ENCODE assay signal across 10 mouse cellular contexts in genomic region chr8:95634063-95634340, GRCm38 (mm10). TPM values are rescaled to one million over a fixed set of nuclear protein-coding genes. Genes with fewer than 3 reads are reported as not detected.
A peak's percentile ranks its signal among the peaks of the same experiment; 100 is the strongest.
DNase-seq lines count a peak whose midpoint lies in the region; ATAC-seq and TF ChIP-seq lines count a peak whose summit lies in the region.
"Had no signal": no experiment of that assay in that cellular context is flagged by ENCODE, and none has a peak within 500 bp of the region (broad histone marks: within the 10 kb centered on the region; RNA-seq: fewer than 3 reads in every experiment).

No protein-coding gene starts in this region.

- H3K4me2 ChIP-seq in heart, embryonic 11.5 days: peak overlapping the region; percentile 89
- H3K4me2 ChIP-seq in liver, embryonic 12.5 days: peak overlapping the region; percentile 87

- H3K4me3 ChIP-seq in heart, embryonic 11.5 days (ENCODE audit: low read depth, low read length): peak overlapping the region; percentile 93
- H3K4me3 ChIP-seq in embryonic fibroblast, embryonic 13.5 days (ENCODE audit: insufficient read depth, low read length): peak overlapping the region; percentile 61
- peak overlapping the region; percentile 88 for H3K4me3 ChIP-seq in liver, embryonic 12.5 days

- H3K27ac ChIP-seq in heart, embryonic 11.5 days (ENCODE audit: low read depth, low read length): 0 out of 2 replicates have a peak overlapping the region, but pooled peaks have one; percentile 1
- H3K27ac ChIP-seq in embryonic fibroblast, embryonic 13.5 days (ENCODE audit: insufficient read depth, low read length): no peak overlapping the region
- H3K27ac ChIP-seq in liver, embryonic 12.5 days: peak overlapping the region; percentile 74; the same call in 1 of the 2 replicates

- no peak for TF ChIP-seq POLR2A in embryonic fibroblast, embryonic 13.5 days (IDR thresholded peaks at IDR 0.05; ENCODE audit: low read depth, low read length)

- peak overlapping the region; percentile 84 for H3K9ac ChIP-seq in heart, embryonic 11.5 days (ENCODE audit: low read depth, low read length)
- peak overlapping the region; percentile 84 for H3K9ac ChIP-seq in liver, embryonic 12.5 days

- no peak for TF ChIP-seq CTCF in embryonic fibroblast, embryonic 13.5 days (IDR thresholded peaks at IDR 0.05; ENCODE audit: borderline replicate concordance, insufficient read depth, low read length)

- peaks cover 3% of the 10 kb centered on the region; the same call in 1 of the 2 replicates for H3K4me1 ChIP-seq in heart, embryonic 11.5 days (ENCODE audit: control insufficient read depth, insufficient read depth, low read length)
- no peaks in the 10 kb centered on the region for H3K4me1 ChIP-seq in embryonic fibroblast, embryonic 13.5 days (ENCODE audit: control insufficient read depth, insufficient read depth, low read length)
- H3K4me1 ChIP-seq in liver, embryonic 12.5 days: peaks cover 22% of the 10 kb centered on the region

- no peak for DNase-seq in heart, adult 18-20 months
- peak; percentile 57 for DNase-seq in A20 (ENCODE audit: low read depth, low spot score)
- no peak for DNase-seq in frontal cortex, postnatal 36 days (ENCODE audit: low spot score in 2 of 2)
- DNase-seq in gastrocnemius, adult 18-20 months (ENCODE audit: low spot score): no peak
- DNase-seq in layer of hippocampus, postnatal 10 days (ENCODE audit: low spot score in 2 of 2): no peak
- DNase-seq: lung, postnatal 36 days had no signal

- 5% methylated on average over 6 of the region's 6 CpGs for WGBS in heart, embryonic 11.5 days (ENCODE audit: insufficient replicate concordance)
- 4% methylated on average over 6 of the region's 6 CpGs for WGBS in liver, embryonic 12.5 days (ENCODE audit: insufficient replicate concordance)

- H3K9me3 ChIP-seq in heart, embryonic 11.5 days (replicated peaks; ENCODE audit: control insufficient read depth, low read length): no peaks in the 10 kb centered on the region
- H3K9me3 ChIP-seq in liver, embryonic 12.5 days (replicated peaks): no peaks in the 10 kb centered on the region

- ATAC-seq in heart, embryonic 11.5 days (replicated peaks; ENCODE audit: insufficient number of reproducible peaks, low FRiP score, low TSS enrichment): no peak
- ATAC-seq in liver, embryonic 12.5 days: no peak

- H3K27me3 ChIP-seq in heart, embryonic 11.5 days (ENCODE audit: control insufficient read depth, insufficient read depth, low read length): no peaks in the 10 kb centered on the region
- peaks cover 4% of the 10 kb centered on the region; the same call in 1 of the 2 replicates for H3K27me3 ChIP-seq in liver, embryonic 12.5 days (replicated peaks)

- no peaks in the 10 kb centered on the region for H3K36me3 ChIP-seq in heart, embryonic 11.5 days (ENCODE audit: control insufficient read depth, insufficient read depth, low read length)
- H3K36me3 ChIP-seq in liver, embryonic 12.5 days: peaks cover 16% of the 10 kb centered on the region

RNA-seq across cellular contexts. Expression of gene Gins3, which starts 0.7 kb away (rescaled TPM):
- polyA plus RNA-seq in heart, embryonic 11.5 days (2014; fragmentation: Nextera tagmentation; extraction: Ambion mirVana): 19.5 and 20.1 TPM in 2 replicates
- 1 to 10 TPM in 1 of 2 experiments, under 1 TPM in 1; 0.97 to 1.2 TPM for total RNA-seq in heart, adult 18-20 months (2021)
- polyA plus RNA-seq in embryonic fibroblast, embryonic 13.5 days (2011; ENCODE audit: insufficient read length, low read depth, missing spikeins): 6.8 and 7.0 TPM in 2 replicates
- 13.8 and 14.1 TPM in 2 replicates for polyA plus RNA-seq in liver, embryonic 12.5 days (2016; fragmentation: Nextera tagmentation; extraction: Ambion mirVana)
- under 1 TPM; 0.38 to 0.66 TPM for total RNA-seq in gastrocnemius, adult 18-20 months (2021)
- total RNA-seq in layer of hippocampus, postnatal 10 days (2021): 1 to 10 TPM; 2.5 to 2.6 TPM

RNA-seq across cellular contexts. Expression of gene Ndrg4, which starts 42.8 kb away (rescaled TPM):
- 225 and 286 TPM in 2 replicates for polyA plus RNA-seq in heart, embryonic 11.5 days (2014; fragmentation: Nextera tagmentation; extraction: Ambion mirVana)
- 100 to 1,000 TPM; 144 to 150 TPM for total RNA-seq in heart, adult 18-20 months (2021)
- 49.7 and 67.9 TPM in 2 replicates for polyA plus RNA-seq in embryonic fibroblast, embryonic 13.5 days (2011; ENCODE audit: insufficient read length, low read depth, missing spikeins)
- 1.9 and 2.1 TPM in 2 replicates for polyA plus RNA-seq in liver, embryonic 12.5 days (2016; fragmentation: Nextera tagmentation; extraction: Ambion mirVana)
- 1 to 10 TPM; 3.8 to 6.2 TPM for total RNA-seq in gastrocnemius, adult 18-20 months (2021)
- 1,000 to 10,000 TPM; 1,214 to 1,219 TPM for total RNA-seq in layer of hippocampus, postnatal 10 days (2021)

RNA-seq across cellular contexts. Expression of gene Prss54, which starts 57.9 kb away (rescaled TPM):
- not detected in 2 replicates for polyA plus RNA-seq in heart, embryonic 11.5 days (2014; fragmentation: Nextera tagmentation; extraction: Ambion mirVana)
- total RNA-seq in heart, adult 18-20 months (2021): not detected
- not detected in 2 replicates for polyA plus RNA-seq in embryonic fibroblast, embryonic 13.5 days (2011; ENCODE audit: insufficient read length, low read depth, missing spikeins)
- not detected in 2 replicates for polyA plus RNA-seq in liver, embryonic 12.5 days (2016; fragmentation: Nextera tagmentation; extraction: Ambion mirVana)
- not detected for total RNA-seq in gastrocnemius, adult 18-20 months (2021)
- not detected for total RNA-seq in layer of hippocampus, postnatal 10 days (2021)
- polyA plus RNA-seq: Patski had no signal

Comparison
In these comparisons a context has a peak if more than half of its experiments do, and no peak if none do; other contexts are left out.
1. RNA of gene Ndrg4, which starts 42.8 kb away (total RNA-seq): 1,214 to 1,219 TPM in layer of hippocampus, postnatal 10 days and 144 to 150 TPM in heart, adult 18-20 months; 3.8 to 6.2 TPM in gastrocnemius, adult 18-20 months; every median in the first group is over 10 times any median in the second.
2. Peak in every context shown above with its lines, with median percentiles within 50 percentile points of each other: H3K4me3 ChIP-seq.